Mouse (Mus musculus): ENCODE results near the gene Troap. TPM values are rescaled to one million over a fixed set of nuclear protein-coding genes. Genes with fewer than 3 reads are reported as not detected.

Troap gene
- polyA plus RNA-seq, 2 experiments = 22.1 to 41.5 TPM

DNA sequence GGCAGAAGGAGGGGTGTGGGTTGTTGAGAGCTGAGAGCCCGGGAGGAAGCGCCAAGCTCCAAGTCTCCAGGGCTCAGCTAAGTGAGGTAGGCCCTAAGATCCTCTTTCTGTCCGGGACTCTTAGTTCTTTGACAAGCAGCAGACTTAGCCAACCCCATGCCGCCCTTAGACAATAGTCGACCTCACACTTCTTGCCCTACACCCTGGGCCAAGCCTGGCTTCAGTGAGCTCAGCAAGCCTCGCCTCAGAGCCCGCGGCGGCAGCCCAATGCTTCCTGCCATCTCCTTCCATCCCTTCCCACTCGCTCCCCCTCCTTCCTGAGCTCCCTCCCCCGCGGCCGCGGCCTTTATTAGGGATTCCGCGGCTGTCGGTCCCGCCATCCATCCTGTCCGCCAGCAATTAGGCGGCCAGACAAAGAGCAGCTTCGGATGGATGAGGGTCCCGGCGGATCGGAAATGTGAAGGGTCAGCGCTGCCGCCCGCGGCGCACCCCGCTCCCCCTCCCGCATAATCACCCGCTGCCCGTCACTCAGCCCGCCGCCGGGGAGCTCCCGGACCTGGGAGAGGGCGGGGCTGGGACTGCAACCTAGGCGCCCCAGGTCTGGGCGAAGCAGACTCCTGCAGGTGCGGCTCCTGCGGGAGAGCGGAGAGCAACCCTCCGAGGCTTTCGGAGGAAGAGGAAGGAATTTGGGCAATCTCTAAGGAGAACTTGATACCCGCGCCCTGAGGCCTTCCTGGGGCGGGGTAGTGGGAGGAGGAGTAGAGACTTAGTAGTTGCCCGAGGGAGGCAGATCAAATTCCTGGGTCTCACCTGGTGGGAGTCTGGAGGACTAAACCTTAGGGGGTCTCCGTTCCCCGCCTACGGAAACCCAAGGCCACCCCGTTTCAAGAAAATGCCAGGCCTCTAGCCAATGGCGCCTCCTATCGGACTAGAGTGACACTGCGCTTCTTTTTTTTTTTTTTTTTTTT lies 19.2 kb downstream of the Troap start:
- 1% methylated on average over 56 of the region's 56 CpGs for WGBS
- no peak for DNase-seq (ENCODE audit: low spot score)
- no peak overlapping the region for H3K27ac ChIP-seq (replicated peaks; ENCODE audit: low read depth, low read length)
- H3K4me1 ChIP-seq (ENCODE audit: control insufficient read depth, insufficient read depth, low read length) = peaks cover 33% of the 10 kb centered on the region
- no peak for ATAC-seq (ENCODE audit: low FRiP score, low read depth)
- no peak for TF ChIP-seq POLR2A (IDR thresholded peaks at IDR 0.05; ENCODE audit: borderline replicate concordance, extremely low read depth, insufficient read depth, insufficient read length)
- peak overlapping the region; percentile 66 for H3K4me2 ChIP-seq (replicated peaks; ENCODE audit: low read depth, low read length, severe bottlenecking)
- 0 out of 2 replicates have a peak overlapping the region, but pooled peaks have one; percentile 21 for H3K9ac ChIP-seq (ENCODE audit: low read depth, low read length, severe bottlenecking)
- H3K36me3 ChIP-seq (ENCODE audit: control insufficient read depth, insufficient read depth, low read length) = no peaks in the 10 kb centered on the region
- H3K4me3 ChIP-seq (replicated peaks; ENCODE audit: low read length) = peak overlapping the region; percentile 35
- H3K9me3 ChIP-seq (ENCODE audit: control insufficient read depth, low read length) = no peaks in the 10 kb centered on the region
- peaks cover 96% of the 10 kb centered on the region for H3K27me3 ChIP-seq (ENCODE audit: control insufficient read depth, insufficient read depth, low read length)

DNA sequence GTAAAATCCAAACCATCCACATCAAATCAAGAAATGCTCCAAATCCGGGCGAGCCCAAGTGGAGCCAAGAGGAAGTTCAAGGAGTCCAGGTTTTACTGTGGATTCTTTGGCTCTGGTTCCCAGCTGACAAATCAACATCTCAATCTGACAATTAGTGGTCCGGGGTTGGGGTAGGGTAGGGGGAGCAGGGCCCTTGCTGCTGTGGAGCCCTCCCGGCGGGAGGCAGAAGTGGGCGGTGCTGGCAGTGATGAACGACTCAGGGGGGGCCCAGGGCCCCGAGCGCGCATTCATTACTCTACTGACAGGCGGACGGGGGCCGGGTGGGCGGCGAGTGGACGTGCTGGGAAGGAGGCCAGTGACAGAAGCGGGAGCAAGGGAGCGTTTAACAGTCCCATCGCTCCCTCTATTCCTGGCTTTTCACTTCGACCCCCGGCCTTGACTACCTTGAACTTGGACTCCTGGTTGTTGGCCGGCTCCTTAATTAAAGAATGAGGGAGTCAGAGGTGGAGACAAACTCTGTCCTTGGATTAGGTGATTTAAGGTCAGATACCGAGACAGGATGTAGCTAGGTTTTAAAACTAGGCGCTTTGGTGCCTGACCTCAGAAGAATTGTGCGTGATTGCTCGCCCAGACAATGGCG lies 20.4 kb downstream of the Troap start:
- H3K9ac ChIP-seq (ENCODE audit: low read depth, low read length, severe bottlenecking) = no peak overlapping the region
- DNase-seq (ENCODE audit: low spot score) = no peak
- no peak overlapping the region for H3K27ac ChIP-seq (replicated peaks; ENCODE audit: low read depth, low read length)
- H3K27me3 ChIP-seq (ENCODE audit: control insufficient read depth, insufficient read depth, low read length) = peaks cover 95% of the 10 kb centered on the region
- WGBS = 2% methylated on average over 27 of the region's 27 CpGs
- ATAC-seq (ENCODE audit: low FRiP score, low read depth) = peak; percentile 21; the same call in 1 of the 2 replicates
- peak overlapping the region; percentile 27 for H3K4me2 ChIP-seq (replicated peaks; ENCODE audit: low read depth, low read length, severe bottlenecking)
- H3K9me3 ChIP-seq (ENCODE audit: control insufficient read depth, low read length) = no peaks in the 10 kb centered on the region
- no peak for TF ChIP-seq POLR2A (IDR thresholded peaks at IDR 0.05; ENCODE audit: borderline replicate concordance, extremely low read depth, insufficient read depth, insufficient read length)
- peak overlapping the region; percentile 10 for H3K4me3 ChIP-seq (replicated peaks; ENCODE audit: low read length)
- H3K4me1 ChIP-seq (ENCODE audit: control insufficient read depth, insufficient read depth, low read length) = peaks cover 34% of the 10 kb centered on the region
- no peaks in the 10 kb centered on the region for H3K36me3 ChIP-seq (ENCODE audit: control insufficient read depth, insufficient read depth, low read length)

DNA sequence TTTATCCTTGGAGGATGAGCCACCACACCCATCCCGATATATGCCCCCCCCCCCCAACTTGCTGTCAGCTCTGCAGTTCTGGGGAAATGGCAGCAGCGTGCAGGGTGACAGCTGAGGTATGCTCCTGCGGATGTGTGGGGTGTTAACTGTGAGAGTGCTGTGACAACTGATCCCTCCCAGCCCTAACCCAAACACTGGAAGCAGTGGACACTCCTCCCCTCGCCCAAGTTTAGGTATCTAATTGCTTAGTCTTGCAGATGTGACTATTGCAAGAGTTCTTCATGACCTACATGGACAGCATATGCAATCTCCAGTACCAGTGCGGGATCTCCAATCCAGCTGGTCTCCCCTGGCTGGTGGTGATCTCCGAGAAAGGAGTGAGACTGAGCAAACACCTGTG lies 21.0 kb downstream of the Troap start:
- DNase-seq (ENCODE audit: low spot score) (no peak), ATAC-seq (ENCODE audit: low FRiP score, low read depth) (no peak)
- Histone ChIP-seq H3K4me3 (replicated peaks; ENCODE audit: low read length) (peak overlapping the region; percentile 10; the same call in 1 of the 2 replicates), H3K36me3 (ENCODE audit: control insufficient read depth, insufficient read depth, low read length) (no peaks in the 10 kb centered on the region), H3K4me1 (ENCODE audit: control insufficient read depth, insufficient read depth, low read length) (peaks cover 34% of the 10 kb centered on the region), H3K27ac (replicated peaks; ENCODE audit: low read depth, low read length) (no peak overlapping the region), H3K4me2 (replicated peaks; ENCODE audit: low read depth, low read length, severe bottlenecking) (no peak overlapping the region), H3K9ac (ENCODE audit: low read depth, low read length, severe bottlenecking) (no peak overlapping the region), H3K9me3 (ENCODE audit: control insufficient read depth, low read length) (no peaks in the 10 kb centered on the region), H3K27me3 (ENCODE audit: control insufficient read depth, insufficient read depth, low read length) (peaks cover 91% of the 10 kb centered on the region)
- no peak for TF ChIP-seq POLR2A (IDR thresholded peaks at IDR 0.05; ENCODE audit: borderline replicate concordance, extremely low read depth, insufficient read depth, insufficient read length)
- WGBS = 6% methylated on average over 6 of the region's 6 CpGs

DNA sequence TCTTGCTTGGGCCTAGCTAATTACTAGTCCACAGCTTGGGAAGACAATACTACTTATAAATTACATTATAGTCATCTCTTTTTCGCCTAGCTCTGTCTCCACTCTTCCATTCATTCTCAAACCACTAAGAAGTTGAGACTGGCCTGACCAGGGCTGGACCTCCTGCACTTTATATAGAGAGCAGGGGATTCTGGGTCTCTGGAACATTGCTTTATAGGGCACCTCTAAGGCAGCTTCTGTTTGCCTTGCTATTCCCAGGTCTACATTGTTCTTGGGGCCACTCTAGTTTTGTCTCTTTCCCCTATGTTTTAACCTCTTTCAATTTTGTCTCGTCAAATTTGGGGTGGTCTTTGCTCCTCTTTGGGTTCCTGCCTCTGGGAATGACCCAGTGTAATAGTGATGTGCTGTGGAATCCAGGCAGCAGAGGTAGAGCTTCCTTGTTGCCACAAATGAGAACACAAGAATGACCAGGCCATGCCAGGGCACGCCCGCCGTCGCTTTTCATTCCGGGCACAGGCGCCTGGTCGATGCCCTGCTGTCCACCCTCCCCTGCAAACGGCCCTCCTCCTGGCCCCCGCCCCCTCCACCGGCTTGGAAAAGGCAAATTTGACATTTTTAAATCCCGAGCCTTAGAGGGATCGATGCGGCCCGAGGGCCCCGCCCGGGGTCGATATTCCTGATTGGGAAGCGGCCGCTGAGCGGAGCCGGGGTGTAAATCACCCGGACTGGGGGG lies 21.9 kb downstream of the Troap start:
- Histone ChIP-seq H3K27ac (replicated peaks; ENCODE audit: low read depth, low read length) (no peak overlapping the region), H3K27me3 (ENCODE audit: control insufficient read depth, insufficient read depth, low read length) (peaks cover 82% of the 10 kb centered on the region), H3K9ac (ENCODE audit: low read depth, low read length, severe bottlenecking) (peak overlapping the region; percentile 34), H3K4me1 (ENCODE audit: control insufficient read depth, insufficient read depth, low read length) (peaks cover 34% of the 10 kb centered on the region), H3K4me3 (replicated peaks; ENCODE audit: low read length) (peak overlapping the region; percentile 41), H3K4me2 (replicated peaks; ENCODE audit: low read depth, low read length, severe bottlenecking) (peak overlapping the region; percentile 85), H3K9me3 (ENCODE audit: control insufficient read depth, low read length) (no peaks in the 10 kb centered on the region), H3K36me3 (ENCODE audit: control insufficient read depth, insufficient read depth, low read length) (no peaks in the 10 kb centered on the region)
- TF ChIP-seq POLR2A (IDR thresholded peaks at IDR 0.05; ENCODE audit: borderline replicate concordance, extremely low read depth, insufficient read depth, insufficient read length) = no peak
- ATAC-seq (ENCODE audit: low FRiP score, low read depth) (no peak), DNase-seq (ENCODE audit: low spot score) (no peak)
- WGBS = 3% methylated on average over 24 of the region's 24 CpGs
